Mouse (Mus musculus): ENCODE results near the gene Smok2b.
"Not testable (repeated sequence)": the region's sequence is repeated elsewhere in the genome, so short reads cannot be mapped to it uniquely, and the experiment has no call there.

Smok2b gene

GRCm38 (mm10) chr17:13229957-13230356 is at the start of gene Smok2b:
Gene Smok2b (plus strand): TSS chr17:13230257.
- in situ Hi-C loops (cut with MboI; ENCODE audit: low pct_unique_long_range_greater_than_20kb in 1 of 2, low sequenced_read_pairs in 2 of 2, unreplicated experiment in 1 of 2), result not testable (repeated sequence)

DNA sequence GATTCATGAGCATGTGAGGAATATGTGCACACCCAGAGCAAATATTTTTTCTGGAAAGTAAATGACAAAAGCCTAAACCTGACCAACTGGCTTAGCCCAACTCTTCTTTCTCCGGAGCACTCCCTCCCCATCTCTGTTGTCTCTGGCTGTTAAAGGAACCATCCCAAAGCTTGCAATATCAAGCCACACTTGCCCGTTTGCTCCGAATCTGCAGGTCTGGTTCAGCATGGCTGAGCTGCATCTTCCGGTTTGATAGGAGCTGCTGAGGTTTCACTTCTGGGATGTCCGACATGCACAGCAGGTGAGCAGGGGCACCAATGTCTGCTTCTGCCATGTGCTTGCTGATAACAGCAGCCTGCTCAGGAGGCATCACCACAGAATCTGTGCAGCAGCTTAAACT is 49.6 kb upstream of the Smok2b start:
- in situ Hi-C loops (cut with MboI; ENCODE audit: low pct_unique_long_range_greater_than_20kb in 1 of 2, low sequenced_read_pairs in 2 of 2, unreplicated experiment in 1 of 2), result not testable (repeated sequence)

DNA sequence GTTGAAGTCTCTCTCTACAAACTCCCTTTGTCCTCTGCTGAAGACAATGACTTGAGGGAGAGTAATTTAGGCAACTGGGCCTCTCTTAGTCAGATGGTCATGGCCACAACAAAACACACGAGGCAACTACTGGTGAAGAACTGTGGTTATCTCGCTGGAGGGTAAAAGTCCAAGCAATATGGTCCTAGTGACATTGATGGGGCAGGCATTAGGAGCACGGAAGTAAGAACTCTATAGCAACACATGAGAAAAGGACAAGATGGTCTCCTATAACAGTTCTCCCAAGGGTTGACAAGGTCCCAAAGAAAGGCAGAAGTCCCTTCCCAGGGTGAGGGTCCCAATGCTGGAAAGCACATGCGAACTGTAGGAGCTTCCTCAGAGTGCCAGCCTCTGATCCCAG is 47.3 kb upstream of the Smok2b start:
- in situ Hi-C loops (cut with MboI; ENCODE audit: low pct_unique_long_range_greater_than_20kb in 1 of 2, low sequenced_read_pairs in 2 of 2, unreplicated experiment in 1 of 2), result not testable (repeated sequence)

GRCm38 (mm10) chr17:13184514-13184913 is 45.5 kb upstream of the Smok2b start:
- in situ Hi-C loops (cut with MboI; ENCODE audit: low pct_unique_long_range_greater_than_20kb in 1 of 2, low sequenced_read_pairs in 2 of 2, unreplicated experiment in 1 of 2), result not testable (repeated sequence)

DNA sequence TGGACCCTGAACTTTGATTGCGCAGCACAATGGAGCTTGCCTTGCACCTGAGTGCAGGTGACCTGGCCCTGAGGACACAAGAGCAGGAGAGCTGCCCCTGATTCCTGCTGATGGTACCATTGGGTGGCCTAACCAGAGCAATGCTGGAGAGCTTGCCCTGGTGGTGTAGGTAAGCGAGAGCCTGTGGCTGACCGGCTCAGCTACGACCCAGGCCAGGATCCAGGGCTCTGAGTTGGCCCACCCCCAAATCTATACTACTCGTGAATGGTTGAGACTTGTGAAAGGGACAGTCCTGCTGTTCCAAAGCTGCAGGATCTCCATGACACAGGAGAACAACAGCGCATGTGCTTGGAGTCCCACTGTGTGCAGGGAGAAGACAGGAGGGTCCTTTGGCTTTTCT is 43.5 kb upstream of the Smok2b start:
- in situ Hi-C loops (cut with MboI; ENCODE audit: low pct_unique_long_range_greater_than_20kb in 1 of 2, low sequenced_read_pairs in 2 of 2, unreplicated experiment in 1 of 2), result not testable (repeated sequence)

DNA sequence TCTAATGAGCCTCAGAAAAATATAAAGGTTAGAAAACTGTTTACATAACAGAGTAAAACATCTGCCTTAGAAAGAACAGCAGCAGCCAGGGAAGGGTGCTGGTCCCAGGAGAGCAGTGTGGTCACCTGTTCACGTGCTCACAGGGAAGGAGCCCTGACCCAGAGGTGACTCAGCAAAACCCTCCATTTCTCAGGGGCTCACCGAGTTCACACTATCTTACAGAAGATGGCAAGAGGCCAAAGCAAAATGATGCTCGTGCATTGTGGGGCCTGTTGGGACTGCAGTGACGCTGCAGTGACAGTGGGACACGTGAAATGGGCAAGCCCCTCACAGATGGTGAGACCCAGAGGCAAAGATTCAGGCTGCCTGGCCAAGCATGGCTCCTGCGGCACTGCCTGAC is 42.4 kb upstream of the Smok2b start:
- in situ Hi-C loops (cut with MboI; ENCODE audit: low pct_unique_long_range_greater_than_20kb in 1 of 2, low sequenced_read_pairs in 2 of 2, unreplicated experiment in 1 of 2), result not testable (repeated sequence)

DNA sequence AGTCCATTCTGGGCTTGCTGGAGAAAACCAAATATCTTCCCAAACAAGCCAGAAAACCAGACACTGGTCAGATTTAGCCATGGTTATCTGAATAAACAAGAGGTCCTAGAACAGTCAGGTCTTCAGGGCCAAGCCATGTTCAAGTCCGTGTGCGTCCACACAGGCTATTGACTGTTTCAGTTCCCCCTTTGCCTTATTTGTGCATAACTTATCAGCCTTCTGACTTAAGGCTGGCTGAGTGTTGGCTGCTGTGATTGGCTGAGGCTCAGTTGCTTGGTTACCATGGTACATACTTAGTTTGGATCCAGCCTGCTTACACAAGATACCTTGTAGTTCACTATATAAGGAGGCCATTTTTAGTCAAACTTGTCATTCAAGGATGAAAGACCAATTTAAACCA is 41.2 kb upstream of the Smok2b start:
- in situ Hi-C loops (cut with MboI; ENCODE audit: low pct_unique_long_range_greater_than_20kb in 1 of 2, low sequenced_read_pairs in 2 of 2, unreplicated experiment in 1 of 2), result not testable (repeated sequence)

- in situ Hi-C loops (cut with MboI; ENCODE audit: low pct_unique_long_range_greater_than_20kb in 1 of 2, low sequenced_read_pairs in 2 of 2, unreplicated experiment in 1 of 2), result not testable (repeated sequence)
Observed at GRCm38 (mm10) chr17:13190836-13191583, 39.0 kb upstream of the Smok2b start.

- in situ Hi-C loops (cut with MboI; ENCODE audit: low pct_unique_long_range_greater_than_20kb in 1 of 2, low sequenced_read_pairs in 2 of 2, unreplicated experiment in 1 of 2), result not testable (repeated sequence)
Observed at GRCm38 (mm10) chr17:13196486-13196885, 33.6 kb upstream of the Smok2b start.

GRCm38 (mm10) chr17:13198812-13199211 is 31.2 kb upstream of the Smok2b start:
- in situ Hi-C loops (cut with MboI; ENCODE audit: low pct_unique_long_range_greater_than_20kb in 1 of 2, low sequenced_read_pairs in 2 of 2, unreplicated experiment in 1 of 2), result not testable (repeated sequence)

GRCm38 (mm10) chr17:13199880-13200409 is 30.1 kb upstream of the Smok2b start:
- in situ Hi-C loops (cut with MboI; ENCODE audit: low pct_unique_long_range_greater_than_20kb in 1 of 2, low sequenced_read_pairs in 2 of 2, unreplicated experiment in 1 of 2), result not testable (repeated sequence)

DNA sequence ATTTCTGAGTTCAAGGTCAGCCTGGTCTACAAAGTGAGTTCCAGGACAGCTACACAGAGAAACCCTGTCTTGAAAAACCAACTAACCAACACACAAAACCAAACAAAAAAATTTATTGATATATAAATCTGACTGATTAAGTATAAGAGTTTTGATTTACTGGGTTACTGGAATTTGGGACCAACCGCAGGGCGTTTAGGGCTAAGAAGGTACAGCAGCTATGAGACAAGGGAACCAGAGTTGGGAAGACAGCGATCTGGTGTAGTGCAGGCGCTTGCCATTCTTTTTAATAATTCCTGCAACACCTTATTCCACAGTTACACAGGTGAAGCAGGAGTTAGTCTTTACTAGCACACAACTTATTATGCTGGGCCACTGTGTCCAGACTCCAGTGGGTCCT is 28.5 kb upstream of the Smok2b start:
- in situ Hi-C loops (cut with MboI; ENCODE audit: low pct_unique_long_range_greater_than_20kb in 1 of 2, low sequenced_read_pairs in 2 of 2, unreplicated experiment in 1 of 2), result not testable (repeated sequence)

- in situ Hi-C loops (cut with MboI; ENCODE audit: low pct_unique_long_range_greater_than_20kb in 1 of 2, low sequenced_read_pairs in 2 of 2, unreplicated experiment in 1 of 2), result not testable (repeated sequence)
Observed at GRCm38 (mm10) chr17:13202453-13203107, 27.5 kb upstream of the Smok2b start.

DNA sequence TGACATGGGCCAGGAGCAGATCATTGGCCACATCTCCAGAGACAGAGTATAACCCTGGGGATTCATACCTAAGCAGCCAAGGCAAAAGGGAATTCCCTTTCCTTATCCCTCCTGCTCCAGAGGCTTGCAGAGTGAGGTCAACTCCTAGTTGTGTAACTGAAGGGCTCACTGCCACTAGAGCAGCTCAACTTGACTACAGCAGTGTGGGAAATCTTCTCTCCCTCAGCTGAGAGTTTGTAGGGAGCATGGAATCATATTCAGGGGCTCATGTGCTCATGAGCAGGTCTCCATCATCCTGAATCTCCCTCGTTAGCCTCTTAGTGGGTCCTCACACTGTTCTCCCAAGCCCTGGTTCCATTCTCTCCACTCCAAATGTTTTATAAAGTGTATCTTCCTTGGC is 24.8 kb upstream of the Smok2b start:
- in situ Hi-C loops (cut with MboI; ENCODE audit: low pct_unique_long_range_greater_than_20kb in 1 of 2, low sequenced_read_pairs in 2 of 2, unreplicated experiment in 1 of 2), result loop anchor here (5.0 kb wide), 1 partner anchor 307 kb away; no protein-coding TSS in a partner anchor

GRCm38 (mm10) chr17:13206491-13206890 is 23.6 kb upstream of the Smok2b start:
- in situ Hi-C loops (cut with MboI; ENCODE audit: low pct_unique_long_range_greater_than_20kb in 1 of 2, low sequenced_read_pairs in 2 of 2, unreplicated experiment in 1 of 2), result loop anchor here (5.0 kb wide), 1 partner anchor 306 kb away; no protein-coding TSS in a partner anchor

DNA sequence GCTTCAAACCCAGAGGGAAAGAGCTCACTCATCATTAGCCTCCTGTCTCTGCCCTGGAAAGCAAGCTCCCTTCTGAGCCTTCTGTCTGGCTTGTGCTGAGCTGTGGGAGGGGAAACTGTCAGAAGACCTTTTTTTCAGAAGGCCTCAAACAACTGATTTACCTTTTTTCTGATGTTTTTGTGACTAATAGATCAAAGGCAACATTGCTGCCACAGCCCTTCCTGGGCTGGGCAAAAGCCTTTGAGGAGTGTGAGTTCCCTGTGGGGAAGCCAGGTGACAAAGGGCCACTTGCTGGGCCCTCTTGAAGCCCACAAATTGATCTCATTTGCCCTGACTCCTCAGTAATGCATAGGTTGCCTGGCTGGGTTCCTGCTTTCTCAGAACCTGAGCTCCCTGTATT is 21.6 kb upstream of the Smok2b start:
- in situ Hi-C loops (cut with MboI; ENCODE audit: low pct_unique_long_range_greater_than_20kb in 1 of 2, low sequenced_read_pairs in 2 of 2, unreplicated experiment in 1 of 2), result loop anchor here (5.0 kb wide), 1 partner anchor 304 kb away; no protein-coding TSS in a partner anchor

- in situ Hi-C loops (cut with MboI; ENCODE audit: low pct_unique_long_range_greater_than_20kb in 1 of 2, low sequenced_read_pairs in 2 of 2, unreplicated experiment in 1 of 2), result no loop called here
Observed at GRCm38 (mm10) chr17:13212136-13212850, 17.8 kb upstream of the Smok2b start.

- in situ Hi-C loops (cut with MboI; ENCODE audit: low pct_unique_long_range_greater_than_20kb in 1 of 2, low sequenced_read_pairs in 2 of 2, unreplicated experiment in 1 of 2), result no loop called here
Observed at GRCm38 (mm10) chr17:13214169-13214568, 15.9 kb upstream of the Smok2b start.

DNA sequence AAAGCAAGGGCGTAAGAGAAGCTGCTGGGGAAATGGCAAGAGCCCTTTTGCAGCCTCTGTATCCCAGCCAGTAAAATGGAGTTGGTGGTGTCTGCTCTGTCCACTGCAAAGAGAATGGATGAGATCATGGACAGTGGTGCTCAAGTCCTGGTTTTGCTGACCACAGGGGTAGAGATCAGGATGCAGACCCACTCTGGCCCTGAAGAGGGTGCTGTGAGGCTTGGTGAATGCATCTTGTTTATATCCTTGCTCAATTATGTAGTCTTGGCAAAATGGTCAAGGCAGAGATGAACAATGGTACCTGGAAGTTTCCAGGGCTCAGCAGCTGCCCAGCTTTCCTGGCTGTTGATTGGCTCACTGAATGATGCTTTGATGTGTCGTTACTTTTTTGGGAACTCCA is 14.5 kb upstream of the Smok2b start:
- in situ Hi-C loops (cut with MboI; ENCODE audit: low pct_unique_long_range_greater_than_20kb in 1 of 2, low sequenced_read_pairs in 2 of 2, unreplicated experiment in 1 of 2), result no loop called here

Measured in mouse embryonic stem cell (cell line).